Mouse (Mus musculus) layer of hippocampus, postnatal 14 days (tissue): ENCODE data around the gene Isoc2a. TPM values are rescaled to one million over a fixed set of nuclear protein-coding genes. Genes with fewer than 3 reads are reported as not detected.
"Not testable (repeated sequence)": the region's sequence is repeated elsewhere in the genome, so short reads cannot be mapped to it uniquely, and the experiment has no call there.

Experiments used
- DNase-seq, 2 experiments: peaks; one replicate each; pipeline ENCODE4 v3.0.0; 2021 to 2022; ENCODE audit warnings: low spot score in 2 of 2, mixed read lengths in 1 of 2
- long read RNA-seq, 2 experiments: library from polyadenylated mRNA; stranded (forward); transcript quantifications; one replicate each; pipeline ENCODE4 v2.0.0; 2021
- total RNA-seq, 2 experiments: library from RNA; stranded (reverse); gene quantifications; 2 replicates each; pipeline ENCODE4 v1.2.3; 2021

The Isoc2a gene
- total RNA-seq, result 1 to 10 TPM; 8.9 to 9.8 TPM
- long read RNA-seq, experiment 1, result 0 reads
- long read RNA-seq, experiment 2, result 0 reads

- peak; percentile 73 to 89 for DNase-seq
Observed at GRCm38 (mm10) chr7:4876753-4877221, at the start of gene Isoc2a. Gene Isoc2a (plus strand): TSS chr7:4877153.

- DNase-seq, result no peak
Observed at GRCm38 (mm10) chr7:4830476-4830875, 46.5 kb upstream of the Isoc2a start.

- no peak for DNase-seq
Observed at GRCm38 (mm10) chr7:4835631-4836327, 41.2 kb upstream of the Isoc2a start.

- DNase-seq, result peak in 1 of 2 experiments; percentile 55
Observed at GRCm38 (mm10) chr7:4836351-4836792, 40.6 kb upstream of the Isoc2a start.

- no peak for DNase-seq
Observed at GRCm38 (mm10) chr7:4837639-4838038, 39.3 kb upstream of the Isoc2a start.

GRCm38 (mm10) chr7:4842077-4842476 lies 34.9 kb upstream of the Isoc2a start:
- peak; percentile 58 to 71 for DNase-seq

- DNase-seq, result peak; percentile 53 to 63
Observed at GRCm38 (mm10) chr7:4842634-4843131, 34.3 kb upstream of the Isoc2a start.

- peak; percentile 79 to 90 for DNase-seq
Observed at GRCm38 (mm10) chr7:4843604-4844244, 33.2 kb upstream of the Isoc2a start.

GRCm38 (mm10) chr7:4844245-4844916 lies 32.6 kb upstream of the Isoc2a start, which contains the start of gene Shisa7:
Gene Shisa7 (minus strand): TSS chr7:4844696.
- DNase-seq, result peak in 1 of 2 experiments; percentile 57

GRCm38 (mm10) chr7:4844917-4845309 lies 32.0 kb upstream of the Isoc2a start:
- DNase-seq, result peak; percentile 83 to 95

GRCm38 (mm10) chr7:4849372-4849771 lies 27.6 kb upstream of the Isoc2a start:
- no peak for DNase-seq

GRCm38 (mm10) chr7:4850621-4851314 lies 26.2 kb upstream of the Isoc2a start:
- DNase-seq, result no peak

- DNase-seq, result no peak
Observed at GRCm38 (mm10) chr7:4851315-4851688, 25.7 kb upstream of the Isoc2a start.

GRCm38 (mm10) chr7:4853613-4854012 lies 23.3 kb upstream of the Isoc2a start:
- DNase-seq, result no peak

- DNase-seq, result no peak
Observed at GRCm38 (mm10) chr7:4856508-4856907, 20.4 kb upstream of the Isoc2a start.

GRCm38 (mm10) chr7:4857321-4857720 lies 19.6 kb upstream of the Isoc2a start:
- DNase-seq, result no peak

- DNase-seq, result no peak
Observed at GRCm38 (mm10) chr7:4859418-4859978, 17.5 kb upstream of the Isoc2a start.

GRCm38 (mm10) chr7:4860926-4861325 lies 16.0 kb upstream of the Isoc2a start:
- DNase-seq, result not testable (repeated sequence)

- no peak for DNase-seq
Observed at GRCm38 (mm10) chr7:4863041-4863440, 13.9 kb upstream of the Isoc2a start.

GRCm38 (mm10) chr7:4863541-4864080 lies 13.3 kb upstream of the Isoc2a start:
- no peak for DNase-seq
